In the genomic region with DNA sequence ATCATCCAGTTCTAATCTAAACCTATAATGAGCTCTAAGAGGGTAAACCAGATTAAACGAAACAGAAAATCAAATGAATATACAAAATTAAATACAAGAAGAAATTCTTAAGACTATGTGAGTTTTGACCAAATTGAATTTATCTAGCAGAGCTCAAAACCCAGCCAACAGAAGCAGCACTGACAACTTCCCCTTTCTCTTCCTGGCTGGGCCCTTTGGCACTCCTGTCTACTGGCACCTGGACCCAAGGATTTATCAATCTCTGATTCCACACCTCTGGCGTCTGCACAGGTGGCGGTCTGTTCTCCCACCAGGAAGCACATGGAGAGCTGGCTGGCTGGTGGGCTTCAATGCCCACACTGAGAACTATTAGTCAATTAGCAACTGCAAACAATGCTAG, we compare ENCODE assay signal across 33 mouse cellular contexts. TPM values are rescaled to one million over a fixed set of nuclear protein-coding genes. Genes with fewer than 3 reads are reported as not detected.
"Had no signal": no experiment of that assay in that cellular context is flagged by ENCODE, and none has a peak within 500 bp of the region (broad histone marks: within the 10 kb centered on the region; RNA-seq: fewer than 3 reads in every experiment).

No protein-coding gene starts in this region.

RNA-seq across cellular contexts. Expression of gene Slc7a15, which starts 39.0 kb away (rescaled TPM):
- total RNA-seq: heart, postnatal 10 days; heart, postnatal 14 days; heart, postnatal 25 days; heart, postnatal 36 days; heart, postnatal 4 days; hindbrain, postnatal 0 days; layer of hippocampus, adult 18-20 months; layer of hippocampus, adult 2 months; layer of hippocampus, adult 8-10 months; layer of hippocampus, postnatal 10 days; layer of hippocampus, postnatal 14 days; layer of hippocampus, postnatal 25 days; layer of hippocampus, postnatal 36 days; left cerebral cortex, adult 18-20 months; left cerebral cortex, adult 2 months; left cerebral cortex, adult 8-10 months had no signal
- polyA plus RNA-seq: heart, embryonic 12.5 days; heart, embryonic 13.5 days; heart, embryonic 14.5 days; heart, embryonic 15.5 days; heart, embryonic 16.5 days; hindbrain, embryonic 10.5 days; hindbrain, embryonic 11.5 days; hindbrain, embryonic 12.5 days; hindbrain, embryonic 13.5 days; hindbrain, embryonic 14.5 days; hindbrain, embryonic 15.5 days; hindbrain, embryonic 16.5 days; inflammation-experienced regulatory T-cells, adult 6 months; intestine, embryonic 14.5 days; kidney, embryonic 14.5 days; kidney, embryonic 15.5 days; kidney, embryonic 16.5 days had no signal
